Mouse (Mus musculus) left cerebral cortex, adult 18-20 months (tissue): ENCODE measurements around the gene Fbxo17. TPM values are rescaled to one million over a fixed set of nuclear protein-coding genes. Genes with fewer than 3 reads are reported as not detected.
A peak's percentile ranks its signal among the peaks of the same experiment; 100 is the strongest.

Experiments used
- DNase-seq, 2 experiments: peaks; one replicate each; pipeline ENCODE4 v3.0.0; 2021 to 2022; ENCODE audit warnings: low spot score in 2 of 2, mixed read lengths in 1 of 2
- total RNA-seq, 2 experiments: library from RNA; stranded (reverse); gene quantifications; 2 replicates each; pipeline ENCODE4 v1.2.3; 2021

Gene Fbxo17
- total RNA-seq, 2 experiments from 2014 or later: 1.9 to 2.3 TPM

DNA sequence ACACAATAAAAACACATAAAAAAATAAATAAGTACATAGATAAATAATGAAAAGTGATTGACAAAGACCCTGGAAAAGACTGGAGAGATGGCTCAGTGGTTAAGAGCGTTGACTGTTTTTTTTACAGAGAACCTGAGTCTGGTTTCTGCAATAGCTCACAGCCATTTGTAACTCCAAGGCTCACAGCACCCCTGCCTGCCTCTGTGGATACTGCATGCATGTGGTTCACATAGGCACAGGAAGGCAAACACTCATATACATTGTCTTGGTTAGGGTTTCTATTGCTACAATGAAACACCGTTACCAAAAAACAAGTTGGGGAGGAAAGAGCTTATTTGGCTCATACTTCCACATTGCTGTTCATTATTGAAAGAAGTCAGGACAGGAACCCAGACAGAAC is 1.0 kb upstream of the Fbxo17 start:
- no peak for DNase-seq

DNA sequence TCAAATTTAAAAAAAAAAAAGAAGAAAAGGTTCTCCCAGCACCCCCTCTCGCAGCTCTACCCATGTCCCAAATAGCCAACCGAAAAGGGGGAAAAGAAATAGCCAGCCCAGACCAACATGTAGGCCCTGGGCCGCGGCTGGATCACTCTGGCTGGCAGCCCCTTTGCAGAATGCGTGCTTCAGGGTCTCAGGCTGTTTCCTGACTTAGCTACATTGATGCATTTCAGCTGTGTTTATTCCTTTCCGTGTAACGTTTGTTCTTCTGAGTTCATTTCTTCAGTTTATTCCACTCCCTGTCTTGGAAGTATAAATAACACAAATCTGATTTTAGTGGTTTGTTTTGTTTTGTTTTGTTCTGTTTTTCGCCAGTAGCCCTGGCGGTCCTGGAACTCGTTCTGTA is 1.1 kb downstream of the Fbxo17 start:
- DNase-seq: no peak

DNA sequence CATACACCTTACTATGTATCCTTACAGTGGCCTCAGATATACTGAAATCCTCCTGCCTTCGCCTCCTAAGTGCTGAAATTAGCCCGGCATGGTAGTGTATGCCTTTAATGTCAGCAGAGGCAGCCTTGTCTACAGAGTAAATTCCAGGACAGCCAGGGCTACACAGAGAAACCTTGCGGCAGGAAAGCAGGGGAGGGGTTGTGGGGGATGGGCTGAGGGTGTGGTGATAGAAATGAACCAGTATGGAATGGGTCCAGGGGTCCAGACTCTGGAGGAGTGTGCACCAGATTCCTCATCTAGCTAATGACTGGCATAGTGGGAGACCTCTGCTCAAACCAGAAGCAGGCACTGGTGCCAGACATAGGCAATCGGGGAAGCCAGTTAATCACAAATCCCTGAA is 2.6 kb downstream of the Fbxo17 start:
- no peak for DNase-seq

GRCm38 (mm10) chr7:28719650-28720049 is 3.0 kb downstream of the Fbxo17 start:
- DNase-seq: no peak

GRCm38 (mm10) chr7:28720753-28721537 is 4.3 kb downstream of the Fbxo17 start:
- DNase-seq: no peak

DNA sequence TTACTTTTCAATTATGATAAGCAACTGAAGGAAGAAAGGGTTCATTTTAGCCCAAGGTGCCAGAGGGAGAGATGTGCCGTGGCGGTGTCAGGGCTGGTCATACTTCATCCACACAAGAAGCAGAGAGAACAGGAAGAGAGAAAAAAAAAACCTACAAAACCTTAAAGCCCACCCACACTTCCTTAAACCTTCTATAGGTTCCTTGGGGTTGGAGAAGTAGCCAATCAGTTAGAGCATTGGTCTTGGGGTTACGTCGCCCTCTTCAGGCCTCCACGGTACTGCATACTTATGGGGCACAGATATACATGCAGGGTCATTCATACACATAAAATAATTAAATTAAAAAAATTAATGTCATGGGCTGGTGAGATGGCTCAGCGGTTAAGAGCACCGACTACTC is 5.5 kb downstream of the Fbxo17 start:
- DNase-seq: no peak

DNA sequence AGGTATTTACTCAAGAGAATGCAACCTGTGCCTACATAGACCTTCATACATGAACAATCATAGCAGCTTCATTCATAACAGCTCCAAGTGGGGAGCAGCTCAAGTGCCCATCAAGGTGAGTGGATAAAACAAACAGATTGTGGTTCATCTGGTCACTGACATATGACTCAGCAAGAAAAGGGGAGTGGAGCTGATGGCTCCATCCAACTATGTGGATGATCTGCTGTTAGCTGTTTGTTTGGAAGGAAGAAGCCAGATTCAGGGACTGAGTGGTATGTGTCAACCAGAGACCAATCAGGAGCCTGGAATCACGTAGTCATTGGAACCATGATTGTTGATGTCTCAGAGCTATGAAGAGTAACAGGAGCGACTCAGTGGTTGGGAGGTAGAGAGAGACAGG is 8.0 kb downstream of the Fbxo17 start:
- DNase-seq: no peak

- peak; percentile 87 to 93 for DNase-seq
Measured at GRCm38 (mm10) chr7:28726600-28726999, 10.0 kb downstream of the Fbxo17 start.

- peak; percentile 52 to 60 for DNase-seq
Measured at GRCm38 (mm10) chr7:28727649-28728340, 11.2 kb downstream of the Fbxo17 start.

- peak in 1 of 2 experiments; percentile 36 for DNase-seq
Measured at GRCm38 (mm10) chr7:28732341-28733142, 15.9 kb downstream of the Fbxo17 start.

DNA sequence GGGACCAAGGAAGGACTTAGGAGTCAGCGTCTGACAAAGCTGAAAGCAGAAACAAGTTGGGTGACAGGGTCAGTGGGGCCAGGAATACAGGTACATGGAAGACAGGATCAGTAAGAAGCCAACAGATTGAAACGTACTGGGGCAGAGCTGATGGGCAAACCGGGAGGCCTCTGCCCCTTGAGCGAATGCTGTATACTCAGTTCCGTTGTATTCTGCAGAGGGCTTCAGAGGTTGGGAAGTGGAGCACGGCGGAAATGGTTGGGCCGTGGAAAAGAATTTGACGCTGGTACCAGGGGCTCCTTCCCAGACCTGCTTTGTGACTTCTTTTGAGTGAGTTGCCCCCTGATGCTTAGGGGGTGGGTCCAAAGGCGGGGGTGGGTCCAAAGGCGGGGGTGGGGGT is 16.6 kb downstream of the Fbxo17 start:
- DNase-seq: no peak

GRCm38 (mm10) chr7:28735701-28736100 is 19.1 kb downstream of the Fbxo17 start:
- no peak for DNase-seq

DNA sequence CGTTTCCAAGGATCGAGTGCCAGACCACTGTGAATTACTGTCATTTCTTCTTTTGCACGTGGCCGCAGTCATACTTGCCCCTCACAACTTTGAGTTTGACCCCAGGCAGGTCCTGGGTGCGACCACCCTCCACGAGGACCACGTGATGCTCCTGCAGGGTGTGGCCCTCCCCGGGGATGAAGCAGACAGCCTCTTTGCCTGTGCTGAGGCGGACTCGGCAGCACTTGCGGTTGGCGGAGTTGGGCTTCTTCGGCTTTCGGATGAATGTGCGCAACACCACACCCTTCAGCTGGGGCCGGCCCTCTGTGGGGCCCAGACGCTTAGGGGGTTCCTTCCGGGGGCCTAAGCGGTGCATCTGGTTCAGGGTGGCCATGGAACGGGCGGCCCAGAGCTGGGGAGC is 23.2 kb downstream of the Fbxo17 start:
- no peak for DNase-seq

DNA sequence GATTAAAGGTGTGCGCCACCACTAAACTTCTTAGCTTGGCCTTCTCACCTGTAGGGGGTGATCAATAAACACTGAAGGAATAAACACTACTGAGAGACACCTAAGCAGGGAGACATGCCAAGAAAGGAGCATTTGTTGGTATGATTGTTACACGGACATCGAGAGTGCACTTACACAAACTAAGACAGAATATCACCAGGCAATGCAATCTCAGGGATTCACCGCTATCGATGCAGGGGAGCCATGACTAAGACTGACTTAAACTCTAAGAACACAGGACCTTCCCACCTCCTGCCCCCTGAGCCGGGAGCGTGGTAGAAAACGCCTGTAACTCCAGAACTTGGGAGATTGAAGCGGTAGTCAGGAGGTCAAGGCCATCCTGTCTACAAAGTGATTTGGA is 24.3 kb downstream of the Fbxo17 start:
- no peak for DNase-seq

DNA sequence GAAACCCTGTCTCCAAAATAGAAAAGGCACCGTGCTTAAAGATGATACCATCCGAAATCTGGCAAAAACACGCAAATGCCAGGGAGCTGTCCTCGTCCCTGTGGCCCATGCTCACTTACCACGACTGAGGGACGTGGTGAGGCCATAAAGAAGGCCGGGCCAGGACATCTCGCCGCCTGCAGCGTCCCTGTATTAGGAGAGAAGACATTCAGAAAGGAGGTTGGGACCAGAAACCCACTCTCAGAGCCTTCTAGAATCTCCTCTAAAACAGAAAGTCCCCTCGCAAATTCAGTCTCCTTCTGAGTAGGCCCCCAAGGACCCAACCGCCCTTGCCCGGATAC is 24.7 kb downstream of the Fbxo17 start:
- DNase-seq: no peak

DNA sequence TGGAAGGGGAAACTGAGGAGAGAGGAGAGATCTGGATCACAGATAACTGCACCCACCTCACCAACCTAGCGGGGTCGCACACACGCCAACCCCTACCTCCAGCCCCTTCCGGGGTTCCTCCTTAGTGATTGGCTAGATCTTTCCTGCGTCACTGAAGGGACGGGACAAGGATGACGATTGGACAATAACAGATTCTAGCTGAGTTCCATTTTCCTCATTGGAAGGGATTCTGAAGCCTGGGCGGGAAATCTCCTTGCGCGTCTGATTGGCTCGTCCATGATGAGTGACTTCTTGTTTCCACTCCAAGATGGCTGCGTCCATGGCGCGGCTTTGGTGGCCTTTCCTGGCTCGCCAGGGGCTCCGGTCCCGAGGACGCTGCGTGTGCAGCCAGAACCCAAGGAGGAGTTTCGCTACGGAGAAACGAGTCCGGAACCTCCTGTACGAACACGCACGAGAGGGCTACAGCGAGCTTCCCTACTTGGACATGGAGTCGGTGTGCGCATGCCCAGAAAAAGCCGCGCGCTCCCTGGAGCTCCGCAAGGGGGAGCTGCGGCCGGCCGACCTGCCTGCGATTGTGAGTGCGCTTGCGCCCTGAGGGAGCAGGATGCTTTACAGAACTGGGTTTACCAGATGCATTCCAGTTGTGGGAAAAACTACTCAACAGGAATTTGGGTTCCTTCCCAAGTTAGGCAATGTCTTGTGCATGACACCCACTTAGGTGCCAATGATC is 25.3 kb downstream of the Fbxo17 start, which contains the start of the genes Mrps12 and Sars2:
Gene Mrps12, minus strand, starts transcription at position 112 of the 730 bp plus-strand sequence.
Gene Sars2, plus strand, starts transcription at position 284 of the 730 bp plus-strand sequence.
- DNase-seq: peak; percentile 89 to 96

DNA sequence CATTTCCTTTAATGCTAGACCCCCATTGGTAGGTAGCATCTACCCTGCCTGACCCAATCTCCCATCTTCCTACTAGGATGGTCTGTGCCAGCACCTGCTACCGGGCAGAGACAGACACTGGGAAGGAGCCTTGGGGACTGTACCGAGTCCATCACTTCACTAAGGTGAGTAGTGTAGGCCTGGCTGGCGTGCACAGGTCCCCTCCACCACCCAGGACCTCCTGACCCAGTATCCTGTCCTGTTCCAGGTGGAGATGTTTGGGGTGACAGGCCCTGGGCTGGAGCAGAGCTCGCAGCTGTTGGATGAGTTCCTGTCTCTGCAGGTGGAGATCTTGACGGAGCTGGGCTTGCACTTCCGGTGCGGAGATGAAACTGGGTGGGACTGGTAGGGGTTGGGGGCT is 33.3 kb downstream of the Fbxo17 start:
- DNase-seq: no peak

- DNase-seq: no peak
Measured at GRCm38 (mm10) chr7:28756079-28756478, 39.5 kb downstream of the Fbxo17 start, which contains the start of gene Ccer2. Gene Ccer2 (plus strand): TSS chr7:28756174.

GRCm38 (mm10) chr7:28758623-28759022 is 42.0 kb downstream of the Fbxo17 start:
- DNase-seq: no peak

DNA sequence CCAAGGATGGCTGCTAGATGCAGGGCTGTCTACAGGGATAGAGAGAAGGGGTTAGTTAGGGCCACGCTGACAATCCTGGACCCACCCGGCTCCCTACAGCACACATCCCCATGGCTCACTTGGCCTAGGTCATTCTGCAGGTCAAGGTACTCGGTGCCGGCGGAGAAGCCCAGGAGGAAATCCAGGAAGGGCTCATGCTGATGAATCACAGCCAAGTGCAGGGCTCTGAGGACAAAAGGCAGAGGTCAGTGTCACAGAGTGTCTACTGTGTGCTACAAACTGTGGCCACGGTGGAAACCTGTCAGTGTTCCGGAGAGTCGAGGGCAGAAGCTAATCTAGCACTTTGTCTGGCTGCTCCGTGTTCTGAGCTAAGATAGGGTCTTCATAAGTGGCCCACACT is 45.3 kb downstream of the Fbxo17 start:
- DNase-seq: no peak

DNA sequence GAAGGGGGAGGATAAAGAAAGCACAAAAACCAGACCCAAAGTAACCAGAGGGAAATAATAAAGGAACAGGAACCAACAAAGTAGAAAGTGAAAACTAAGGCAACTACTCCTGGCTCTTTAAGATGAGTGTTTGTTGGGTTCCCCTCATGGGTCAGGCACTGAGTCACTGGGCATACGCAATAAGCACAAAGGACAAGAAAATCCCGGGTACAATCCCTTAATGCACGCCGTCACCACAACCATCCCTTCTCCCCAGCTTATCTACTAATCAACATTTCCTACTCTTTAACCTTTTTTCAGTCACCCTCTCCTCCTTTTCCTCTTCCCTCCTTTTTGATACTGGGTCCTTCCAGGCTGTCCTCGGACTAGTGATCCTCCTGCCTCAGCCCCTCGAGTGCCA is 48.6 kb downstream of the Fbxo17 start:
- DNase-seq: no peak
